Mouse (Mus musculus) CD4-positive, CD25-positive, alpha-beta regulatory T cell (primary cell): ENCODE data around the gene 4930404H24Rik. TPM values are rescaled to one million over a fixed set of nuclear protein-coding genes. Genes with fewer than 3 reads are reported as not detected.

Experiments
- polyA plus RNA-seq: library from polyadenylated mRNA; unstranded; fragments of 100-300 nt; shearing (Covaris generic); gene quantifications from one replicate; pipeline ENCODE4 v1.2.1, GENCODE M21; 2017

Gene 4930404H24Rik
- polyA plus RNA-seq, result not detected

DNA sequence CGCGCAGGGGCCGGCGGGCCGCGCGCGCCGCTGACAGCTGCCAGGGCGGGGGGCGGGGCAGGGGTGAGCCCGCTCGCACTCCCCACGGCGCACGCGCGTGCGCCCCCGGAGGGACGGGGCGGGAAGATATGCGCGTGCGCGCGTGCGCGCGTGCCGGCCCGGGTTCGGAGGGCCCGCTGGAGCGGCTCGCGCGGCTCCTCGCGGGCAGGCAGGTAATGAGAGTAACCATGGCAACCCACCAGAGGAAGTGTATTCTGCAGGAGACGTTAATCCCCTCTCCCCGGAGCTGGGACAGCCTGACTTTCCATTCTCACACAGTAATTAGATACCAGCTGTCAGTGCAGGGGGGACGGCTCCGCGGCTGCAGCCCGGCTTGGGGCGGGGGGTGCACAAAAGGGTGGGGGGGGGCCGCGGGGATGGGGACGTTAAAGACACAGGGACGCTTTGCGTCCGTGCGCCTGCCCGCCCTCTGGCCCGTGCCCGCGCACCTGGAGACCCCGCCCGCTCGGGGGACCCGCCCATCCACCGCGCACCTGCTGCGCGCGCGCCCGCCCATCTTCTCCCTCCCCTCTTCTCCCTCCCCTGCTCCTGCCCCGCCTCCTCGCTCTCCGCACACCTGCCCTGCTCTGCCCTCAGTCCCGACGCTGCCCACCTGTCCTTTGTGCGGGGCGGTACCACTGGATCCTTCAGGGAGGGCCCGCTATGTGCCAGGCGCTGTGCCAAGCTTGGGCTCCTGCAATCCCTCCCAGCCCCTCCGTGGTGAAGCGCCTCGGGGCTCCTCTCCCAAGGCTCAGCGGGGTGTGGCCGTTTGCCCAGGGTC, at the start of gene 4930404H24Rik:
Gene 4930404H24Rik (plus strand): TSS at position 218 of the 820 bp plus-strand sequence.

DNA sequence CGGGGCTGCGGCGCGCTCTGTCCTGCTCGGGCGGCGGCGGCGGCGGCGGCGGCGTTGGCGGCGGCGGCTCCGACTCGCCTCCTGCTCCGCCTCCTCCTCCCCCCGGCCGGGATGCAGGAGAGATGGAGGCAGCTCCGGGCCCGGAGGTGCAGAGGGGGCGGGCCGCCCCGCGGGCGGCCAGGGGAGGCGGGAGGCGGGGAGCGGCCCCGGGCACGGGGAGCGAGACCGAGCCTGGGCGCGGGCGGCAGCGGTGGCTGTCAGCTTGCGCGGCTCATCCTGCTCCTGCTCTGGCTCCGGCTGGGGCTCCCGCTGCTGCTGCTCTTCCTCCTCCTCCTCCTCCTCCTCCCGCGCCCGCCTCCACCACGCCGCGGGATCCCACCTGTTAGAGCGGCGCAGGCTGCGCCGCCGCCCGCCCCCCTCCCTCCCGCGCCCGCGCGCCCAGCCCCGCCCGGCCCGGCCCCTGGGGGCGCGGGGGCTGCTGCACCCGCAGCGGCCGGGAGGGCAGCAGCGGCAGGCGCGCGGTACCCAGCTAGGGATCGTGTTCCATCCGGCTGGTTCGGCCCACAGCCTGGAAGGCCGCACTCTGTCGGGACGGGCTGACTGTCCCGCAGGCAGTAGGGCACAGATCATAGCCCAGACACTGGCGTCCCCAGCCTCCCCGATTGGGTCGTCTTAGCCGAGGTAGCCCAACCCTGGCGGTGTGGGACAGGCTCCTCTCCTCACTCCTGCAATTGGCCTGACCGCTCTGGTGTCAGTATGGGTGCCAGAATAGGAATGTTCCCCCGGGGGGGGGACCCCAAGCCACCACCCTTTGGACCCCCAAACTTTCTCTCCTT, 37.6 kb downstream of the 4930404H24Rik start, which contains the start of gene Nol4l:
Gene Nol4l (minus strand): TSS at position 41 of the 836 bp plus-strand sequence.

Other genes with a start within 250 kb of the 4930404H24Rik start
- gene Kif3b, start 201.4 kb upstream of the 4930404H24Rik start, polyA plus RNA-seq, result 24.1 TPM
- 67.2 TPM for gene Asxl1, start 147.0 kb upstream of the 4930404H24Rik start, polyA plus RNA-seq
- 7.8 TPM for gene Nol4l, start 37.2 kb downstream of the 4930404H24Rik start, polyA plus RNA-seq
- gene Commd7, start 140.0 kb downstream of the 4930404H24Rik start, polyA plus RNA-seq, result 133 TPM
- 9.9 TPM for gene Dnmt3b, start 156.7 kb downstream of the 4930404H24Rik start, polyA plus RNA-seq
- gene Dnmt3c, start 203.9 kb downstream of the 4930404H24Rik start, polyA plus RNA-seq, result not detected
- gene Mapre1, start 248.5 kb downstream of the 4930404H24Rik start, polyA plus RNA-seq, result 194 TPM